Mouse (Mus musculus) c-Kit-positive CD71-positive TER-119-positive erythroid progenitor cells, embryonic 14.5 days (primary cell): ENCODE results near the gene Sec24d.

ENCODE experiments used
- DNase-seq: peaks from one replicate; pipeline ENCODE4 v3.0.0-alpha.2; 2013; ENCODE audit warnings: low spot score

Gene Sec24d

GRCm38 (mm10) chr3:123266753-123267651 lies at the start of gene Sec24d:
Gene Sec24d, plus strand, starts transcription at chr3:123267455.
- no peak for DNase-seq

GRCm38 (mm10) chr3:123218646-123219045 lies 48.6 kb upstream of the Sec24d start:
- DNase-seq = no peak

- DNase-seq = no peak
Observed at GRCm38 (mm10) chr3:123227276-123227675, 40.0 kb upstream of the Sec24d start.

GRCm38 (mm10) chr3:123231639-123232038 lies 35.6 kb upstream of the Sec24d start:
- DNase-seq = no peak

GRCm38 (mm10) chr3:123234191-123234836 lies 32.9 kb upstream of the Sec24d start:
- DNase-seq = no peak

GRCm38 (mm10) chr3:123235495-123235894 lies 31.8 kb upstream of the Sec24d start:
- DNase-seq = no peak

GRCm38 (mm10) chr3:123235921-123236320 lies 31.3 kb upstream of the Sec24d start, which contains the start of gene Synpo2:
Gene Synpo2, minus strand, starts transcription at chr3:123236149.
- no peak for DNase-seq

GRCm38 (mm10) chr3:123237039-123237438 lies 30.2 kb upstream of the Sec24d start:
- no peak for DNase-seq

GRCm38 (mm10) chr3:123237446-123237845 lies 29.8 kb upstream of the Sec24d start:
- DNase-seq = no peak

- no peak for DNase-seq
Observed at GRCm38 (mm10) chr3:123244376-123244775, 22.9 kb upstream of the Sec24d start.

- DNase-seq = no peak
Observed at GRCm38 (mm10) chr3:123245646-123246045, 21.6 kb upstream of the Sec24d start.

GRCm38 (mm10) chr3:123256181-123257101 lies 10.8 kb upstream of the Sec24d start:
- peak; percentile 30 for DNase-seq

- no peak for DNase-seq
Observed at GRCm38 (mm10) chr3:123258709-123259108, 8.5 kb upstream of the Sec24d start.

GRCm38 (mm10) chr3:123264706-123265105 lies 2.5 kb upstream of the Sec24d start:
- DNase-seq = no peak

- no peak for DNase-seq
Observed at GRCm38 (mm10) chr3:123267741-123268201, 516 bp downstream of the Sec24d start.

- DNase-seq = no peak
Observed at GRCm38 (mm10) chr3:123282866-123283615, 15.8 kb downstream of the Sec24d start.

- DNase-seq = no peak
Observed at GRCm38 (mm10) chr3:123284284-123284683, 17.0 kb downstream of the Sec24d start.

GRCm38 (mm10) chr3:123285649-123286048 lies 18.4 kb downstream of the Sec24d start:
- no peak for DNase-seq

GRCm38 (mm10) chr3:123288856-123289570 lies 21.8 kb downstream of the Sec24d start:
- DNase-seq = no peak

- DNase-seq = no peak
Observed at GRCm38 (mm10) chr3:123291670-123292069, 24.4 kb downstream of the Sec24d start.

GRCm38 (mm10) chr3:123296654-123297053 lies 29.4 kb downstream of the Sec24d start:
- no peak for DNase-seq
